Mouse (Mus musculus) ES-Bruce4 (cell line): ENCODE data around the gene Fam107b.

Experiments used
- CTCF ChIP-seq: IDR thresholded peaks from one replicate; pipeline ENCODE4 v1.8.1; 2011; ENCODE audit warnings: low read depth, low read length
- EP300 ChIP-seq: IDR thresholded peaks from 2 replicates; pipeline ENCODE4 v1.6.1; 2011; ENCODE audit warnings: low read depth, low read length; ENCODE audit not compliant: insufficient read depth
- POLR2A ChIP-seq: IDR thresholded peaks from one replicate; pipeline ENCODE4 v1.8.1; 2011; ENCODE audit warnings: low read length; ENCODE audit not compliant: insufficient read depth

GRCm38 (mm10) chr2:3723391-3724106, 153.3 kb downstream of the Fam107b start:
- TF ChIP-seq POLR2A (no peak), EP300 (no peak), CTCF (no peak)
